Mouse (Mus musculus): Measurements from ENCODE around the gene Adamts20.
"Not testable (repeated sequence)": the region's sequence is repeated elsewhere in the genome, so short reads cannot be mapped to it uniquely, and the experiment has no call there.

Gene Adamts20

DNA sequence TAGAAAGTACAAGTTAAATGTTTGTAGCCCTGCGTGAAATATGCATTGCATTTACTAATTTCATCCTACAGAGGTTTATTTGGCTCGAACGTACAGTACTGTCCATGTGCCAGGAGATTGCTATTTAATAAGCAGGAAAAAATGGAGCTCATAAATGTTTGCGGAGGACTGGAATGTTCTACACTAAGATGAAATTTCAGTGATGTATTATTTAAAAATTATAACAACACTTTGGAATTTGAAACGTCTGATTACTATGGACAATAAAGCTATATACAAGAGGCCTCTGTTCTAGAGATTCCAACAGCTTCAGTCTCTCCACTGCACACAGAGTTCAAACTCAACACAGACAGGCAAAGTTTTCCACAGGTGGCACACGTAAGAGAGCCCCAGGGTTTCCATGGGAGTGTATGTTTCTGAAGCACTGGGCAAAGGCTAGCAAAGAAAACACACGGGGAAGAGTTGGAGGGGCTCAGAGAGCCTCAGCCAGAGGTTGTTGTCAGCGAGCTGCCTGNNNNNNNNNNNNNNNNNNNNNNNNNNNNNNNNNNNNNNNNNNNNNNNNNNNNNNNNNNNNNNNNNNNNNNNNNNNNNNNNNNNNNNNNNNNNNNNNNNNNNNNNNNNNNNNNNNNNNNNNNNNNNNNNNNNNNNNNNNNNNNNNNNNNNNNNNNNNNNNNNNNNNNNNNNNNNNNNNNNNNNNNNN is 20.6 kb downstream of the Adamts20 start:
- DNase-seq (ENCODE audit: low spot score): no peak

DNA sequence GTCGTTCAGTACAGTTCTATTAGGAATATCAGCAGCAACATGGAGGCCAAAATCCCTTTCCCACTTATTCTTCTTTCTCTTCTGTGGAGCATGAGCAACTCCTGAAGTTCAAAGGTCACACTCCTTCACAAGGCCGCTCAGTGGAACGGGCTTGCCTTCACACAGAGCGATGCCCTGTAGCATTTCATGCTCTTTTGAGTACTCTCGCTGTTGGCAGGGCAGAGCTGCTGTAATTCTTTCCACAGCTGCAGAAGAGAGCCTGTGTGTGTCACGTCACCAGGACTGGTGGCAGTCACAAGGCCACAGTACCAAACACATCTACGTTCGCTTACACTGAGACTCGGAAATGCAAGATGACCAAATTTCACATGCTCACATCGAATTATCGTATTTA is 21.2 kb downstream of the Adamts20 start:
- no peak for DNase-seq (ENCODE audit: low spot score)

DNA sequence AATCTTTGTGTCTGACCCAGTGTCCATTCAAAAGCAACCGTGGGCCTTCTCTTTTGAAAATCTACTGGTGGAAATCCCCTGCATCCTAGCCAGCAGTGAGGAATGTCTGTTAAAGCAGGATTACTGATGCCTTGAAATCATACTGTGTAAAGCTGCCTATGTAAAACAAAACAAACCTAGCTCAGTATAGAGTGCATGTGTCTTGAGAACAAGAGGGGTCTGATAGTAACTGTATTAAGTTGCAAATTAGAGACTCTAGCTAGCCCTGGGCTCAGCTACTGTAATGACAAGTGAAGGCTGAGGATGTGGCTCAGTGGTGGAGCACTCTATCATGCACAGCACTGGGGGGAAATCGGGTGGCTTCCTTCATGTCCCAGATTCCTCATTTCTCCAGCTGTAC is 22.2 kb downstream of the Adamts20 start:
- DNase-seq (ENCODE audit: low spot score): no peak

GRCm38 (mm10) chr15:94435532-94435931 is 29.7 kb downstream of the Adamts20 start:
- no peak for DNase-seq (ENCODE audit: low spot score)

DNA sequence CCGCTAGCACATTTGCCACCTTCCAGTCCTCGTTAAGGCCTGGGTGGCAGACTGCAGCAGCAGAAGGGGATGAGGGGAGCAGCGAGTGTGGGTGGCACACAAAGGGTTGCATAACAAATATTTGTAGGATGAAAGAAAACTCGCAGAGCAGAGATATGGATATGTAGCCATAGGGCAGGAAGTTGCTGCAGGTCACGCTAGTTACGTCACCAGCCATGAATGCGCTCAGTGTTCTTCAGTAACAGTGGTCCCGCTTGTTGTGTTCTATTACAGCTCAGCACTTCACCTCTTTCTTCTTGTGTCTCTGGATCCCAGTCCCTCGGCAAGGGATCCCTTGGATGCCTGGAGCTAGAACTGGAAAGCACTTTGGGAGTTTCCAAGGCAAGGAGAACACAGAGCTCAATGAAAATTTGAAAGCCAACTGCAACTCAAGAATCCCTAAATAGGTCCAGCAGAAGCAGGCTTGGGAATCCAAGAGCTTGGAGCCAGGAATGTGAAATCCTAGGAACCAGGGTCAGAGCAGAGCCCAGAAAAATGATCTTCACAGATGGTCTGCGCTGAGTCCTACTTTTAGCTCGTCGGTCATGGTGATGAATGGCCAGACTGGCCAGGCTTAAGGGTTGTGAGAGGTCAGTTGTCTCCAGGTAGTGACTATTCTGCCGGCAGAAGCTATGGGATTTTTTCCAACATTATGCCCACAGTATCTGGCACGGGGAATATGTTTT is 34.4 kb downstream of the Adamts20 start:
- no peak for DNase-seq (ENCODE audit: low spot score)

DNA sequence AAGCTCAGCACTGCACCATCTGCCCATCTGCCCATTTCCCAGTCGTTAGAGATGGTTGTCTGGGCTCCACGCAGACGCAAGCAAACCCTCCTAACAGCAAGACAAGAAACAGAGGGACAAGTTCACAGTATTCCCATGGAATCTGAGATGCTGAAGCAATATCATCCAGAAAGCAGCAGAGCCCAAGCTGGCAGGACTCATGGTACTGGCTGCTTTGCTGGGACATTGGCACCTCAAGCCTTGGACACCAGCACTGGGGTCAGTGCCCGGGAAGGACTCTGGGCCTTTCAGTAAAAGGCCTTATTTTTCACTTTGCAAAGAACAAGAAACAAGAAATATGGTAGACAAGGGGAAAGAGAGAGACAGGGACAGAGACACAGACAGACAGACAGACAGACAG is 36.5 kb downstream of the Adamts20 start:
- DNase-seq (ENCODE audit: low spot score): no peak

GRCm38 (mm10) chr15:94427482-94428214 is 37.6 kb downstream of the Adamts20 start:
- no peak for DNase-seq (ENCODE audit: low spot score)

- no peak for DNase-seq (ENCODE audit: low spot score)
Observed at GRCm38 (mm10) chr15:94420526-94420925, 44.7 kb downstream of the Adamts20 start.

GRCm38 (mm10) chr15:94419167-94419566 is 46.1 kb downstream of the Adamts20 start:
- no peak for DNase-seq (ENCODE audit: low spot score)

DNA sequence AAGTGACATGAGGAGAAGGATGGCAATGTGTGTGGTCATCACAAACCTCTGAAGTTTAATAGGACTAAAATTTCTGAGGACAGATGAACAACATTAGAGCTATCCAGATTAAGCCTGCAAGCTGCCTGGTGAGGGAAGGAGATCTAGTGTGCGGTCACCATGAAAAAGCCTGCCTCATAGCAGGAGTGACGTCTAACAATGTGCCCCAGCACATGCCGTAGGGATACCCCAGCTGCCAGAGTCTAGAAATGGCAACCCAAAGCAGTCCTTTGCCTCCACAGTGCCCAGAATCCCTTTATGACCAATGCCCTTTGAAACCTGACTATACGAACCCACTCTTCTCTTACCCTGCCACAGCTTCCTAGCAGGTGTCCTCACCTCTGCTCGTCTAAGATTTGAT is 46.8 kb downstream of the Adamts20 start:
- no peak for DNase-seq (ENCODE audit: low spot score)

GRCm38 (mm10) chr15:94417216-94418155 is 47.7 kb downstream of the Adamts20 start:
- DNase-seq (ENCODE audit: low spot score): no peak

GRCm38 (mm10) chr15:94409832-94410231 is 55.4 kb downstream of the Adamts20 start:
- DNase-seq (ENCODE audit: low spot score): no peak

- no peak for DNase-seq (ENCODE audit: low spot score)
Observed at GRCm38 (mm10) chr15:94406364-94406763, 58.9 kb downstream of the Adamts20 start.

DNA sequence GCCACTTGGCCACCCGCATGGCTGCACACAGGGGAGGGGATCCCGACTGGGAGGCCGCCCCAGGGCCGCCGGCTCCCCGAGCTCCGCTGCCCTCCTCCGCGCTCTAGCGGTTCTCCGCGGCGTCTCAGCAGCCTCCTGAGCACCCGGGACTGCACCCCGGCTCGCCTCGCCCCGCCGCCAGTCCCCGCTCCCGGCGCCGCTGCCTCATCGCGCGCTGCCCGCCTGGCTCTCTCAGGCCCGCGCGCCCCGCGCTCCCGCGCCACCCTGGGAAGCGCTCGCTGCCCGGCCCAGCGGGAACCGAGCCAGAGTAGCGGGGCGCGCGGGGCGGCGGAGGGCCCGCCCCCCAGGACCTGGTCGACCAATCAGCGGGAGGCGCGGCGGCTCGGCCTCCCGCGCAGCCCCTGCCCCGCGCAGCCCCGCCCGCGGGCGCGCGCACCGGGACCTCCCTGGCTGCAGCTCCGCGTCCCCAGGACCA is 61.1 kb downstream of the Adamts20 start:
- DNase-seq (ENCODE audit: low spot score): peak; percentile 83

DNA sequence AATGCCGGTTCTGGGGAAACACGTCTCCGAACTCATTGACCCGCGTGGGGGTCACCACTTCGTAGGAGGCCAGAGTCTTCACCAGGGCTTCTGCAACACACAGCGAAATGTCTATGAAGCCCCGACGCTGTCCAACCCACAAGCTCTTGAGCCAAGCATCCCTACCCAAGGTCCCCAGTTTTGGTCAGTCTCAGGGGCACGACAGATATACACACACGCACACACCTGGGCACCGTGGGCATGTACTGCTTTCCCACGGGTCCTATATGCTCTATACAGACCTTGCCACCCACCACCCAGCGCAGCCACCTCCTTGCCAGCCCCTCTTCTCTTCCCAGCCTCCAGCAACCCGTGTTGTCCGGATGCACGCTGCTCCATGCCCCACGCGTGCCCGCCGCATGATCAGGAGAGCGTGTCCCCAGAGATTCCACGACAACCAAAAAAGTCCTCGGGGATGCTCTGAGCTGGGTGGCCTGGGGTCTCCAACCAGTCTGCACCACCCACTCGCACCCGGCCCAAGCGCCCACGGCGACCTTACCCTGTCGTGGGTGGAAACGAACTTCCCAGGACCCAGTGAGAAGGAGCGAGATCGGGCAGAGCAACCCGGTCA is 61.7 kb downstream of the Adamts20 start:
- peak; percentile 16 for DNase-seq (ENCODE audit: low spot score)

DNA sequence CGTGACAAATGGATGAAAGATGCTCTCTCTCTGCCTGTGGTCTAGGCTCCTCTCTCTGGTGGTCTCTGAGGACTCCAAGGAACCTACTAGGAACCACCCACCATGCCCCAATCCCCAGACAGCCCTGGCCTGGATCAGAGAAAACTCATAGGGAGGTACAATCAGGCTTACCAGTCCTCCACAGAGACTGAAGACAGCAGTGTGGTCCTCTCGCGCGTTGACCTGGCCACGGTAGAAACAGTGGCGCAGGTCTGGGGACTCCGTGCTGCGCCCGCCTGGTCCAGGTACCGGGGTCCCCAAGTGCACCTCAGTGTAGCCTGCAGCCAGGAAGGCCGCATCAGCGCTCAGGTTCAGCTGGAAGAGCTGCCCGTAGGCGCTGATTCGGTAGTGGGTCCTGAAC is 62.2 kb downstream of the Adamts20 start:
- peak; percentile 13 for DNase-seq (ENCODE audit: low spot score)

- DNase-seq (ENCODE audit: low spot score): no peak
Observed at GRCm38 (mm10) chr15:94392737-94393136, 72.5 kb downstream of the Adamts20 start.

DNA sequence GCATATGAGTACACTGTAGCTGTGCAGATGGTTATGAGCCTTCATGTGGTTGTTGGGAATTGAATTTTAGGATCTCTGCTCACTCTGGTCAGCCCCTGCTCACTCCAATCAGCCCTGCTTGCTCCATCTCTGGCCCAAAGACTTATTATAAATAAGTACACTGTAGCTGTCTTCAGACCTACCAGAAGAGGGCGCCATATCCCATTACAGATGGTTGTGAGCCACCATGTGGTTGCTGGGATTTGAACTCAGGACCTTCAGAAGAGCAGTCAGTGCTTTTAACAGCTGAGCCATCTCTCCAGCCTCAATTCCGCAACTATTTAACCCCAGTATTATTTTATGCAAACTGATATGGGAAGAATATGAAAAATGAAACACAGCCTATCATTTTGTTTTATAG is 75.1 kb downstream of the Adamts20 start:
- DNase-seq (ENCODE audit: low spot score): not testable (repeated sequence)

DNA sequence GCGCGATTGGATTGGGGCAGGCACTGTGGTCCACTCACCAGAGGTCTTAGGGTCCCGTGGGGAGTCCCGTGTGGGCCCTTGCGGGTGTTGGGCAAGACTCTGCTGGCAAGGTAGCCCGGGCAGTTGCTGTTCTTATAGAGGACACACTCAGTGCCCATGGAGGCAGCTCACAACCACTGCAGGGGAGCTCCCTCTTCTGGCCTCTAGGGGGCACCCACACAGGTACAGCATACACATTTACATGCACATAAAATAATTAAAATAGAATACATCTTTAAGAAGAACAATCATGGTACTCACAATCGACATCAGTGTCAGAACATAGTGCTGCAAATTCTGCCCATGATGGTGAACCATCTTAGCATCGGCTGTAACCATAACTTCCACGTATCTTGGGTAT is 85.8 kb downstream of the Adamts20 start:
- no peak for DNase-seq (ENCODE audit: low spot score)

GRCm38 (mm10) chr15:94372548-94372947 is 92.7 kb downstream of the Adamts20 start:
- peak; percentile 5 for DNase-seq (ENCODE audit: low spot score)

DNA sequence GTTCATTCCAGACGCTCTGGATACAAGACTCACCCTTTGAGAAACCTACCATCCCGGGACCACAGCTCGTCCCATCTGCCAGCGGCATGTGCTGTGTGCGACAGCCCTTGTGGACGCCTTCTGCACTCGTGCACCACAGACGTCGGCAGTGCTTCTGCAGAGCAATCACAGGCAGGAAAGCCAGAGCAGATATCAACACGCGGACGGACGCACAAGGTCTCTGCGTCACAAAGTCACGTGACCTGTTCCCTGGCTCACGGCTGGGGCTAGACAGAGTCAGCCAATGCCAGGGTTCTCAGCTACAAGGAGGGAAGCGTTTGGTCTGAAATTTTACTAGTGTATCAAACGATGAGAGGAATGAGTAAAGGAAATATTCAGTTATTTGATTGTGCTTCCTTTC is 116.2 kb downstream of the Adamts20 start:
- no peak for DNase-seq (ENCODE audit: low spot score)
